Mouse (Mus musculus): ENCODE measurements around the gene Slc16a10. TPM values are rescaled to one million over a fixed set of nuclear protein-coding genes. Genes with fewer than 3 reads are reported as not detected.

Gene Slc16a10
- polyA plus RNA-seq, 1 experiment from 2014 or later: 2.7 TPM

GRCm38 (mm10) chr10:40102166-40102565, 39.9 kb downstream of the Slc16a10 start:
- Histone ChIP-seq H3K27me3 (no peaks in the 10 kb centered on the region), H3K36me3 (no peaks in the 10 kb centered on the region), H3K9me3 (no peaks in the 10 kb centered on the region), H3K9ac (no peak overlapping the region), H3K4me1 (replicated peaks) (no peaks in the 10 kb centered on the region), H3K27ac (replicated peaks) (no peak overlapping the region), H3K4me3 (no peak overlapping the region), H3K4me2 (no peak overlapping the region)
- no peak for ATAC-seq (ENCODE audit: low read depth)
- 65% methylated on average over 3 of the region's 3 CpGs for WGBS

GRCm38 (mm10) chr10:40098441-40098840, 43.6 kb downstream of the Slc16a10 start:
- no peak for ATAC-seq (ENCODE audit: low read depth)
- Histone ChIP-seq H3K4me2 (no peak overlapping the region), H3K9me3 (no peaks in the 10 kb centered on the region), H3K36me3 (no peaks in the 10 kb centered on the region), H3K9ac (no peak overlapping the region), H3K27ac (replicated peaks) (no peak overlapping the region), H3K4me1 (replicated peaks) (no peaks in the 10 kb centered on the region), H3K4me3 (no peak overlapping the region), H3K27me3 (no peaks in the 10 kb centered on the region)
- WGBS: 80% methylated on average over 1 of the region's 1 CpGs

DNA sequence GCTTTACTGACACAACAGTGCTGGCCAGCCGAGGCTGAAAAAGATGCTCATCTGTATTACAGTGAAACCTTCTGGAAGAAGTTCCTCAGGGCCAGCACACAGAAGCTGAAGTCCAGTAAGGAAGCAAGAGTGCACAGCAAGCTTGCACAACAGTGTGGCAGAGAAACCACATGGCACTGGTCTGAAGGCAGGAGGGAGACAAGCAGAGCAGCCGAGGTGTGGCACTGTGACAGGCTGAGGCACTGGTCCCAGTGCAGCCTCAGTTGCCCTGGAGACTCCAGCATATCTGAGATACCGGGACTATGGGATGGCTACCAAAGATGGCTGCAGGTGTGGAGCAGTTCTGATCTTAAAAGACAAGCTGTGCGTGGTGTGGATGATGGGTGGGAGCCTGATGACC, 44.5 kb downstream of the Slc16a10 start:
- H3K27ac ChIP-seq (replicated peaks): no peak overlapping the region
- no peaks in the 10 kb centered on the region for H3K36me3 ChIP-seq
- no peaks in the 10 kb centered on the region for H3K27me3 ChIP-seq
- no peak overlapping the region for H3K4me2 ChIP-seq
- no peak overlapping the region for H3K9ac ChIP-seq
- no peak overlapping the region for H3K4me3 ChIP-seq
- ATAC-seq (ENCODE audit: low read depth): no peak
- H3K9me3 ChIP-seq: no peaks in the 10 kb centered on the region
- H3K4me1 ChIP-seq (replicated peaks): no peaks in the 10 kb centered on the region
- whole genome bisulfite sequencing: 72% methylated on average over 4 of the region's 4 CpGs

GRCm38 (mm10) chr10:40094752-40095151, 47.3 kb downstream of the Slc16a10 start:
- no peaks in the 10 kb centered on the region for H3K9me3 ChIP-seq
- H3K4me2 ChIP-seq: no peak overlapping the region
- no peaks in the 10 kb centered on the region for H3K27me3 ChIP-seq
- no peak for ATAC-seq (ENCODE audit: low read depth)
- H3K4me1 ChIP-seq (replicated peaks): no peaks in the 10 kb centered on the region
- H3K4me3 ChIP-seq: no peak overlapping the region
- no peaks in the 10 kb centered on the region for H3K36me3 ChIP-seq
- no peak overlapping the region for H3K9ac ChIP-seq
- WGBS: 88% methylated on average over 2 of the region's 2 CpGs
- H3K27ac ChIP-seq (replicated peaks): no peak overlapping the region

DNA sequence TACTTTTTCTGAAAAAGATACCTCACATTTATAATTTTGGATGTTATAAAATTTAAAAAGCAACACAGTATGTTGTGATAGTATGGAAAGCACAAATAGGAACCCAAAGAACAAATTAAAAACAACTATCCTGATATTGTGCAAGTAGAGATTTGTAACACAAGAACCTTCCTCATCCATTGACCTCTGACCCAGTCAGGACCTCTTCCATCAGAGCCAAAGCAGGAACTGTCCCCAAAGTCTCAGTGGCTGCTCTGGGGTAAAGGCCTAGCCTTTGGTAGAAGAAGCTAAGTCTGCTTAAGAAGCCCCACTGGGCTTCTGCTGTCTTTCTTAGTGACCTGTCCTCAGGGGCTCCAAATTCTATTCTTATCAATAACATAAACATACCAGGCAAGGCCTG, 48.5 kb downstream of the Slc16a10 start:
- Histone ChIP-seq H3K27me3 (no peaks in the 10 kb centered on the region), H3K36me3 (no peaks in the 10 kb centered on the region), H3K4me3 (no peak overlapping the region), H3K9ac (no peak overlapping the region), H3K27ac (replicated peaks) (no peak overlapping the region), H3K4me2 (no peak overlapping the region), H3K9me3 (no peaks in the 10 kb centered on the region), H3K4me1 (replicated peaks) (no peaks in the 10 kb centered on the region)
- no peak for ATAC-seq (ENCODE audit: low read depth)

DNA sequence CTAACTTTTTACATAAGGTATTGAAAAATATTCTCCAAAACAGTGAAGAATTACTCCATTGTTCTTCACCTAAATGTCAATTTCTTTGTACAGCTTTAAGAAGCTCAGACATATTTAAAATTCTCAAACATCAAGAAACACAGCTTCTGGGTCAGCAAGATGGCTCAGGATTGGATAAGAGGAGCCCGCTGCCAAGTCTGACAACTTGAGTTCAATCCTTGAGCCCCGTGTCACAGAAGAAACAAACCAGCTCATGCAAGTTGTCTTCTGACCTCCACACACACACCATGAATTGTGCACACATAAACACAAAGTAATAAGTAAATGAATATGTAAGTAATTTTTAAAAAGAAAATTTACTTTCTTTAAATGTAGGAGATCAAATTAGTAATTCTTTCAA, 50.6 kb downstream of the Slc16a10 start:
- Histone ChIP-seq H3K27ac (replicated peaks) (no peak overlapping the region), H3K36me3 (no peaks in the 10 kb centered on the region), H3K27me3 (no peaks in the 10 kb centered on the region), H3K9ac (no peak overlapping the region), H3K4me3 (no peak overlapping the region), H3K9me3 (no peaks in the 10 kb centered on the region), H3K4me1 (replicated peaks) (no peaks in the 10 kb centered on the region), H3K4me2 (no peak overlapping the region)
- WGBS: 86% methylated on average over 2 of the region's 2 CpGs
- ATAC-seq (ENCODE audit: low read depth): no peak

- Histone ChIP-seq H3K4me1 (replicated peaks) (no peaks in the 10 kb centered on the region), H3K4me2 (no peak overlapping the region), H3K9ac (no peak overlapping the region), H3K36me3 (no peaks in the 10 kb centered on the region), H3K4me3 (no peak overlapping the region), H3K27ac (replicated peaks) (no peak overlapping the region), H3K27me3 (no peaks in the 10 kb centered on the region), H3K9me3 (no peaks in the 10 kb centered on the region)
- WGBS: 87% methylated on average over 11 of the region's 11 CpGs
- ATAC-seq (ENCODE audit: low read depth): no peak
These were observed 51.3 kb downstream of the Slc16a10 start for GRCm38 (mm10) chr10:40090504-40091428.

GRCm38 (mm10) chr10:40084332-40085093, 57.5 kb downstream of the Slc16a10 start:
- ATAC-seq (ENCODE audit: low read depth): no peak
- WGBS: 80% methylated on average over 12 of the region's 12 CpGs
- Histone ChIP-seq H3K27ac (replicated peaks) (no peak overlapping the region), H3K36me3 (no peaks in the 10 kb centered on the region), H3K4me2 (no peak overlapping the region), H3K4me3 (no peak overlapping the region), H3K27me3 (no peaks in the 10 kb centered on the region), H3K9ac (no peak overlapping the region), H3K9me3 (no peaks in the 10 kb centered on the region), H3K4me1 (replicated peaks) (no peaks in the 10 kb centered on the region)

GRCm38 (mm10) chr10:40083556-40083955, 58.5 kb downstream of the Slc16a10 start:
- H3K4me3 ChIP-seq: no peak overlapping the region
- H3K36me3 ChIP-seq: no peaks in the 10 kb centered on the region
- no peaks in the 10 kb centered on the region for H3K27me3 ChIP-seq
- 87% methylated on average over 4 of the region's 4 CpGs for WGBS
- H3K4me2 ChIP-seq: no peak overlapping the region
- H3K9ac ChIP-seq: no peak overlapping the region
- no peaks in the 10 kb centered on the region for H3K4me1 ChIP-seq (replicated peaks)
- ATAC-seq (ENCODE audit: low read depth): no peak
- H3K27ac ChIP-seq (replicated peaks): no peak overlapping the region
- H3K9me3 ChIP-seq: no peaks in the 10 kb centered on the region

GRCm38 (mm10) chr10:40082668-40083067, 59.4 kb downstream of the Slc16a10 start:
- 86% methylated on average over 7 of the region's 7 CpGs for WGBS
- no peaks in the 10 kb centered on the region for H3K9me3 ChIP-seq
- no peak overlapping the region for H3K4me3 ChIP-seq
- no peaks in the 10 kb centered on the region for H3K27me3 ChIP-seq
- ATAC-seq (ENCODE audit: low read depth): no peak
- no peaks in the 10 kb centered on the region for H3K36me3 ChIP-seq
- H3K4me2 ChIP-seq: no peak overlapping the region
- H3K9ac ChIP-seq: no peak overlapping the region
- H3K4me1 ChIP-seq (replicated peaks): no peaks in the 10 kb centered on the region
- no peak overlapping the region for H3K27ac ChIP-seq (replicated peaks)

GRCm38 (mm10) chr10:40080533-40080932, 61.5 kb downstream of the Slc16a10 start:
- no peaks in the 10 kb centered on the region for H3K9me3 ChIP-seq
- H3K36me3 ChIP-seq: no peaks in the 10 kb centered on the region
- H3K4me1 ChIP-seq (replicated peaks): no peaks in the 10 kb centered on the region
- H3K27ac ChIP-seq (replicated peaks): no peak overlapping the region
- ATAC-seq (ENCODE audit: low read depth): no peak
- no peaks in the 10 kb centered on the region for H3K27me3 ChIP-seq
- no peak overlapping the region for H3K9ac ChIP-seq
- H3K4me3 ChIP-seq: no peak overlapping the region
- WGBS: 81% methylated on average over 10 of the region's 10 CpGs
- no peak overlapping the region for H3K4me2 ChIP-seq

DNA sequence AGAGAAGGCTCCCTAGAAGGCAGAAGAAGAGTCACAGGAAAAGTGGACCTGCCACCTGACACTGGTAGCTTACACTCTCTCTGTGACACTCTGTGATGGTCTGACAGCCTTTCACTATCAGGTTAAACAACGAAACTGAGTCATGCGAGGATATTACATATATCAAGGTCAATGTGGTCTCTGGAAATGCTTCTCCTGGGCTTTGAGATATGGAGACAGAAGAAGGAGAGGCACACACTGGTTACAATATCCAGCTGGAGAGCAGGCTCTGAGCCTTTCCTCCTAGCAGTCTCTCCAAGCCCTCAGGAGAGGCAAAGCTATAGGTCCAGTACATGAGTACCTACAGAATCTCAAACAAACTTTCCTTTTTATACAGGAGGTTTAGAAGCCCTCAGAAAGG, 62.8 kb downstream of the Slc16a10 start:
- Histone ChIP-seq H3K36me3 (no peaks in the 10 kb centered on the region), H3K9ac (no peak overlapping the region), H3K27me3 (no peaks in the 10 kb centered on the region), H3K27ac (replicated peaks) (no peak overlapping the region), H3K9me3 (no peaks in the 10 kb centered on the region), H3K4me3 (no peak overlapping the region), H3K4me1 (replicated peaks) (no peaks in the 10 kb centered on the region), H3K4me2 (no peak overlapping the region)
- ATAC-seq (ENCODE audit: low read depth): no peak
- WGBS: 90% methylated on average over 2 of the region's 2 CpGs
